Mouse (Mus musculus) gonadal fat pad, adult 2 months (tissue): ENCODE measurements around the gene Vps50. TPM values are rescaled to one million over a fixed set of nuclear protein-coding genes. Genes with fewer than 3 reads are reported as not detected.
"Not testable (repeated sequence)": the region's sequence is repeated elsewhere in the genome, so short reads cannot be mapped to it uniquely, and the experiment has no call there.

Experiments
- DNase-seq: peaks from one replicate; pipeline ENCODE4 v3.0.0-alpha.2; 2012; ENCODE audit warnings: low read depth
- polyA plus RNA-seq: library from polyadenylated mRNA; depleted of rRNA; stranded (reverse); fragments of >200 nt; gene quantifications from 2 replicates; pipeline ENCODE4 v1.2.3, GENCODE M21; 2012; rRNA removed

The Vps50 gene
- 5.4 and 6.3 TPM in 2 replicates for polyA plus RNA-seq

DNA sequence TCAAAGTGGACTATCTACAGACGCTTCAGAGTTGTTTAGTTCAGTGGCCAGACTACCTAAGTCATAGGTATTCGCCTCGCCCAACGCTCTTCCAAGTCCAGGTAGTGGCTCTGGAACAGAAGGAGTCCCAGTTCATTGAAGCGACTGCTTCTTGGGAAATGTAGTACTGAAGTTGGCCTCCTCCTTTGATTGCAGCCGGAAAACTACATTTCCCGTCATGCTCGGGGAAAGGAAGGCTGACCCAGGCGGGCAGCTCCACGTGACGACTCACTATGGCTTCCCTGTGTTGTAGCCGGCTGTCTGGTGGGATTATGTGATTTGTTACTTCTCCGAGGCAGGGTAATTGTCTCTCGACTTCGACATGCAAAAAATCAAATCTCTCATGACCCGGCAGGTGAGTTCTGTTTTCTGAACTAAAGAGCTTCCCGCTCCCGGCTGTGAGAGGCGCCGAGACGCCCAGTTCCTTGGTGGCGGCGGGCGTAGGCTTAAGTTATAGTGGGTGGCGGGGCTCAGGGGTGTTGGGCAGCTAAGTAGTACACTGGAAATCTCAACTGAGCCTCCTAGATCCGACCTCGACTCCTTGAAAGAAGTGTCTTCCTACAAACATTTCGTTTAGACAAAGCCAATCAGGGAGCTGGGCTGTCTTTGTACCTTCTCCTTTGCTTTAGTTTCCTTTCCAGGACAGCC is at the start of gene Vps50, which contains the start of gene Hepacam2:
Gene Vps50 (plus strand): TSS at position 221 of the 687 bp plus-strand sequence.
Gene Hepacam2 (minus strand): TSS at position 137 of the 687 bp plus-strand sequence.
- DNase-seq = peak; percentile 65

DNA sequence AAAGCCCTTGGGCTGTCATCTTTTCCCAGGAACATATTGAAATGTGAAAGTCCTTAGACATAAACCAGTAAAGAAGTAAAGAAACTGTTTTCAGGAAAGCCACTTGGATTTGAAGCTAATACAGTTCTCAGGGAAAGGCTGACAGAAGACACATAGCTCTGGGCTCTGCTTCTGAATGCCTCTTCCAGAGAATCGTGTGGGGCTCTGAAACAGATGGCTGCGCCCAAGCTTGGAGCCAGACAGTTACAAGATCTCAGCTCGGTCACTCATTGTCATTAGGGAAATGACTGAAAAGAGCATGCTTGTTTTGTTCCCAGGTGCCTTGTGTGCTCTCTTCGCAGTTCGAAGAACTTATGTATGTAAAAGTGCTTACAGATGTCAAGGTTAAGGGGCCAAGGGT is 43.8 kb upstream of the Vps50 start:
- DNase-seq = no peak

DNA sequence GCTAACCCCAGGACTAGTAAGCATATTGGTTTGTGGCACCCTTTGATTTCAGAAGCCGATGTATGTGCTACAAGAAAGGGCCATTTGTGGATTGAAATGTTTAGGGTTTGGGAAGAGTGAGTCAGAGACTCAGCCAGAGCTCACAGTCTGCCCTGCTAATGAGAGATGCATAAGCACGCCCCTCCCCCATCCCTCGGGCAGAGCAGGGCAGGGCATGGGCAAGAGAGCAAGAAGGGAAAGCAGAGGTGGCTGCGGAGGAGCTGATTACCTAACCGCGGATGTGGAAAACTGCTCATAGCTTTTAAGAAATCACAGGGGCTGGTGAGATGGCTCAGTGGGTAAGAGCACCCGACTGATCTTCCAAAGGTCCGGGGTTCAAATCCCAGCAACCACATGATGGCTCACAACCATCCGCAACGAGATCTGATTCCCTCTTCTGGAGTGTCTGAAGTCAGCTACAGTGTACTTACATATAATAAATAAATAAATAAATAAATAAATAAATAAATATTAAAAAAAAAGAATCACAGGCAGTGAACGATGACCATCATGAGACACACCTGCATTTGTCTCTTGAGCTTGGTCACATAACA is 42.1 kb upstream of the Vps50 start:
- no peak for DNase-seq

DNA sequence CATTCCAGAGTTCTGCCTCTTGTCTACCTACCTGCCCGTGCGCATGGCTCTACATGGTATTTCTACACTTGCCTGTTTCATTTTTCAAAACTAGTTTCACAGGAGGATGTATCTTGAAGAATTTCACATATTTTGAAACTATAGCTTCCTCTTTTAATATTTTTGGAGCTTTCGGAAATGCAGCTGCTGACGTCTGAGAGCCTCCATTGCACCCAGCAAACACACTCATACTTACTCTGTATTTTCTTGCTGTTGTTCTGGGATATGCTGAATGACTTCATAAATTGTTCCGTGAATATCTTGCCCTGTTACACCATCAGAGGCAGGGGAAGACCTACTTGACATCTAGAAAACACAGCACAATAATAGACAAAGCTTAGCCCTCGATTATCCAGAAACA is 35.2 kb upstream of the Vps50 start:
- DNase-seq = no peak

DNA sequence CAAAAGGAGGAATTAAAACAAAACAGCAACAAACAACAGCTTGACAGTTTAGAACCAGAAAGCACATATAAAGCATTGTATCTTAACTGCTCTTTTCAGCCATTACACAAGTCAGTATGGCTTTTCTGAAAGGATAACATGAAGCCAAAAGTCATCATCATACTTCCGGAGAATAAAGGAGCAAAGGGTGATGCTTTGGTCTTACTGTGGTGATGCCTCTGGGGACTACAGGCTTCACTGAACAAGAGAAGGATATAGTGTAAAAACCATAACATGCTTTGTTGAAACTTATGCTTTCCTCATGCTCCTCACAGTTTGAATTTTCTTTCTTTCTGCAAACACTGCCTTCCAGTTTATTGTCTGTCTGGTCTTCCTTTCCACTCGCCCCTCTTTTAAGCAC is 34.6 kb upstream of the Vps50 start:
- DNase-seq = no peak

DNA sequence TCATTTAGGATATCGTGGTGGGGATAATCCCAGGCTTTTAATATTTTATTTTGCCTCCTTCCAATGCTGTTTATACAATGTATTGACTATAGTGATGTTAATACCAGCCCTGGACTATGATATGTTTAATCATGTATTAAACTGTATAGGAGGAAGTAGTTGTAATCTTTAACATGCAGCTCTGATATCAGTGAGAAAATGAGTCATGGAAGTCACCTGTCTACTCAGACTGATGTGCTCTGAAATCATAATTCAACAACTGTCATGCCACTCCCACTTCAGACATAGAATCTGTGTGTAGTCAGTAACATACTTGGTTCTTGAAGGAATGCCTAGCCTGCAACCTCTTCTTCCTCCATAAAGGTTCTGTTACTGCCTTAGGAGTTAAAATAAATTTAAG is 29.6 kb upstream of the Vps50 start:
- DNase-seq = no peak

DNA sequence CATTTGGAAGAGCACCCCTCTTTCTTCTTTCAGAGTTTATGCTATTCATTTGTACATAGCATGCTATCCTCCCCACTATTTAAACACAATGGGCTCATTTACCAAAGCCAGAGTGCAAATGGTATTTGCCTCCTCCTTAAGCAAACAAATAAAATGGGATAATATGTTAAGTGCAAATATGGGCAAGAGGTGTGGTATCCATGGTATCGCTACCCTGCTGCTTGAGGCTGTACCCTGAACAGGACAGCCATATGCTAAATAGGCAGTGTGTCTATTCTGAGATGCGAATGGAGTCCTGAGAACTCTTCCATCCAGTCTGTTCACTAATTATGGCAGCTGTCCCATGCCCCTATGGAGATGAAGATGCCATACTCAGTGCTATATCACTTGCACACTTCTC is 27.5 kb upstream of the Vps50 start:
- DNase-seq = no peak

DNA sequence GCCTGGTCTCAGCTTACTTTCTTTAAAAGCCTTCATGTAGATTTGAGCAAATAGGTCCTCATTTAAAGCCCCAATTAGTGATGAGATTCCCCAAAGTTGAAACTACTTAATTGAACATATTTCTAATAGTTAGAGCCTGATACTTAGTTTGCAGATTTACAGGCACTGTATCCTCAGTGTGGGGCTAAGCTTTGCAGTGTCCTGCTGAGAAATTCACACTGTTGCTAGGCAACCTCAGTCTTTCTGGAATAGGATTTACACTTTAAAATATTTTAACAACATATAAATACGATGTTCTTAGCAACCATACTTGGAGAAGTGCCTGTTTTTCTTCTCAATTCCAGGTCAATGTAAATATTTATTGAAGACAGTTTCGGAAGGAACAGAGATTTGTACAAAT is 21.9 kb upstream of the Vps50 start:
- DNase-seq = no peak

DNA sequence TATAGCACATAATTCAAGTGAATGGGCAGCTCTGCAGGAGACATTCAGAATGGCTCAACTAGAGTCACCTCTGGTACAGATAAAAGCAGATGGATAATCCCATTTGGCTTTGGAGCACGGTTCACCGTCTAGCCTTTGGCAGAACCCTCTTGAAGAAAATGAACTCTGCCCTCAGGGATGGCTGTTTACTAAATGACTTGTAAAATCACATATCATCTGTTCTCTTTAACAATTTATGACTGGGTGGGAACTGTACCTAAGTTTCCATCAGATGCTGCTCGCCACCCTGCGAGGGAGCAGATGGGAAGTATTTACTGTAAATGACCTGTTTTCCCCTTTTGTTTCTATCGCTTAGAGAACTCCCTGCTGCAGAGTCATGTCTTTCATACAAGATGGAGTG is 18.3 kb upstream of the Vps50 start:
- DNase-seq = no peak

DNA sequence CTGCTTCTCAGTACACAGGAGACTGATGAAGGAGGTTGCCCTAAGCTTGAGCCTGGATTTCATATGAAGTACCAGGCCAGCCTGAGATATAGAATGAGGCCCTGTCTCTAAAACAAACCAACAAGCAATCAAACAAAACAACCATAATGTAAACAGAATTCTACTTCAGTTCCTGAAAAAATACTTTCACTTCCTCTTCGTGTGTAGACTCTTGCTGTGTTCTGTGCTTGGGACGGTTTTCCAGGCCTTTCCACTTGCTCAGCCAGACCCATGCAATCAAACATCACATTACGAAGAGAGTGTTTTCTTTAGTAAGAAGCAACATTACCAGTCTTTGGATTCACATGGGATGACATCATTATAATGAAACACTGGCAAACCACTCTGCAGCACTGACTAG is 16.5 kb upstream of the Vps50 start:
- no peak for DNase-seq

DNA sequence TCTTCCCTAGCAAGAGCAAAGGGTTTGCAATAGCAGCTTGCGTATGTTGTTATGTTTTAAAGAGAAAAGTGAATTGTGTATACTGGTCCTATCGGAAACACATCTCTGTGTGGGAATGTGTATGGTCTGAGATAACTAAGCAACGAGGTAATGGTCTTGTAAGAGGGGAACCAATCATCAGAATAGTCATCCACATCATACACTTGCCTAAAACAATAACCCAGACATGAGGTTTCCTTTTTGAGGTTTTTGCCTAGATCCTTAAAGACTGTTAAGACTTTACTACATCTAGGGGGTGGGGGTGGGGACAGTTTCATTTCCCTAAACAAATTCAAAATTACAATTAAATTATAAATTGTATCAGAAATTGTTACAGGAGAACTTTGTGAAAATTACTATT is 13.0 kb upstream of the Vps50 start:
- no peak for DNase-seq

DNA sequence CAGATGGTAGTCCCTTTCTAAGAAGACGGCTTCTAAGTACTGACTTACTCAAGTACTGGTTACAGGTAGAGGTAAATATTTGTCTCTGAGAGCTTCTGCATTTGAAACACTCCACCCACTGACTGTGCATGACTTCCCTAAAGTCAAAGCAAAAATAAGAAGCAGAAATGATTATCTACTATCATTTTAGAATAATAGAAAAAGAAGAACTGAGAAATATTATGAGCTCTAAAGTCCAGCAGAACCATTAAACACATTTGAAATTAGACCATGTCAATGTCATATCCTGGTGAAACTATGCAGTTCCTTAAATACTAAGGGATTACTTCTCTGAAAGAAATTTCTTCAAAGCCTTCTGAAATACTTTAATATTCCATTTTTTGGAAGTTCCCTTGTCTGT is 10.8 kb upstream of the Vps50 start:
- no peak for DNase-seq

DNA sequence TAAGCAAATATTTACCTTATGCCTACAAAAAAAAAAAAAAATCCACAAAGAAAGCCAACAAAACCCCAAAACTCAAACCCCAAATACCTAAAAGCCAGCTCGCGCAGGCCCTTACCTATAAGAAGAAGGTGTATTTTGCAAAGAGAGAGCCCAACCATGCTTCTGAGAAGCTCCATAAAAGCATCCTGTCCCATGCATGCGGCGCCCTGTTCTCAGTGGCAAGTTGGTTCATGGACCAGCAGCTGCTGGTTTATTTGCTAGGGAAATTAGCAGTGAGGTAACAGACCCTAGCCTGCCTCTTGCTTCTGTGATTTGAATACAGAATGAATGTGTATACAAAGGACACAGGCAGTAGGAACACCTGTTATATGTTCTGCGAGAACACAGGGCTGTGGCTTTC is 3.9 kb upstream of the Vps50 start:
- DNase-seq = no peak

DNA sequence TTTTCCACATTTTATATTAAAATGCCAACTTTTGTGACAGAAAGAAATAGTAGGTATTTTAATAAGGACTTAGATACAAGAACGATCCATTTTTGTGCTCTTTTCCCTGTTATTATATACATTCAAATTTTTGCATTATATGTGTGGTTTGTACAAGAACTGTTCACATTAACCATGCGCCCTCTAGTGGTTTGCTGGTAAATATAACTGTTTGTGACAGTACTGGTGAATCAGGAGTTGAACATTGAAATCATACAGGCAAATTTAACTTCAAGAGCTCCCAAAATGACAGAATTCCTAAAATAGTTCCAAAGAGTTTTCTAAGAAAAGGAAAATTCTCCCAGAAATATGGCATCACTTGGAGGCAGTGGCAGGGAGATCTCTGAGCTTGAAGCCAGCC is 2.0 kb upstream of the Vps50 start:
- DNase-seq = no peak

DNA sequence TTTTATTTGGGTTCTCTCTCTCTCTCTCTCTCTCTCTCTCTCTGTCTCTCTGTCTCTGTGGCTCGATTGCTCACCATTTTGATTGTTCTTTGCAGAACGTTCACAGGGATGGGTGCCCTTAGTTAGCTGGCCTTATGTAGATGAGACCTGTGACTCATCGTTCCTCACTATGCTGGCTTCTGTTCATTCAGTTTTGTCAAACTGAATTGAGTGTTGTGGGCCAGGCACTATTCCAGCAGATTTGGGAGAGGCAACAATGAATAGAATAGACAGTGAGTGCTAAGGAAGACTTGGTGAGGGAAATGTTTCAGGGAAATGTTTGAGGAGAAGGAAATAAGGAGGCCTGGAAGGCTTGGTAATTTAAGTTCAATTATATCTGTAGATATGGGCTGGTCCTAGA is 2.1 kb downstream of the Vps50 start:
- no peak for DNase-seq

DNA sequence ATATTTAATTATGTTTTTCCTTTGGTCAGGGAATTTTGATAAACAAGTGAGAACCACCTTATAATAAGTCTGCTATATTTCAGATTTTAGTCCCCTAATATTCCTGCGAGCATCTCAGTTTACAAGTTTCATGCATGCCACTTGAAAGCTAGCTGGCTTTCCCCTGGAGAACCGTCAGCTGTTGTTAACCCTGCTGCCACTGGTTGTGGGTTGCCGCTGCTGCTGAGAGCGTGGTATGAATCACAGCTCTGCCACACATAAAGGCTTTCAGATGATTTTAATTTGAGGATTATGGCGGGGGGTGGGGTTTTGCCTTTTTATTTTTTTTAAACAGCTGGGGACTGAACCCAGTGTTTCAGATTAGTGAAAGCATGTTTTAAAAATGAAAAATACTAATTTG is 7.1 kb downstream of the Vps50 start:
- no peak for DNase-seq

DNA sequence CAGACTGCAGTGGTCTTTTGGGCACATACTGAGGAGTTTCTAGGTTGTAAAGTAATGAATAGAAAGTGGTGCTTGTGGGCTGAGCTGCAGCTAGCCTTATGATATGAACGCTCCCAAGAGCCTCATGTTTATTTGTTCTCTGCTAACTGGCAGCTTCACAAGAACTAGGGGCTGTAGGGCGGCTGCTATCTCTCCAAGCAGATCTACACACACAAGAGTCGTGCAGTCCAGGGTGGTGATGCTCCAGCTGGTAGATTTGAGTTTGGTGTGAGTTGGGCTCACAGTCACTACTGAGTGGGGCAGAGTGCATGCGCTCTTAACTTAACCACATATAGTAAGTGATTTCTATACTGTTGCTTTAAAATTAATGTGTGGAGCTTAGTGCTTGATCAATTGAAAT is 8.9 kb downstream of the Vps50 start:
- DNase-seq = no peak

DNA sequence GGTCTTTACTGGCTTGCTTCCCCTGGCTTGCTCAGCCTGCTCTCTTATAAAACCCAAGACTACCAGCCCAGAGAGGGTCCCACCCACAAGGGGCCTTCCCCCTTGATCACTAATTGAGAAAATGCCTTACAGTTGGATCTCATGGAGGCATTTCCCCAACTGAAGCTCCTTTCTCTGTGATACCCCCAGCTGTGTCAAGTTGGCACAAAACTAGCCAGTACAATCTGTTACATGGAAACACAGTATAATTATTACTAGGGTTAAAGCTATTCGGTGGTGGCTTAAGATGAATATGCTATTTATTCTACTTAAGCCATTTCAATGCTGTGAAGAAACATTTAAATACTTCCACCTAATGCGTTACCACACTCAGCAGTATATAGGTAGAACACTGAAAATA is 10.0 kb downstream of the Vps50 start:
- DNase-seq = not testable (repeated sequence)

DNA sequence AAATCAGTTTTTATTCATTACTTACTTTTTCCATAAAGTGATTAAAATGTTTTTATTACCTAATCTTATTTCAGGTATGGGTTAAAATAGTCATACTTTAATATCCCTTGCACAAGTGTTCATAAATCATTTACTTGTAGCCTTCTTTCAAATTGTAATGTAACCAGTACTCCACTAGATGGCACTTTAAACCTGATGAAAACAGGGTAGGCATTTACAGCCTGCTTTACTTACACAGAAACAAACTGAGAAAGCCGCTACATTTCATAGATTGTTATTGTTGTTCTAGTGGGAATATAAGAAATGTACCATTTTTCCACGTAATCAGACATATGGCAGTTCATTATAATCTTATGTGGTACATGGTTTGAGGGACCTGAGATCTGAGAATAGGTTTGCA is 11.6 kb downstream of the Vps50 start:
- no peak for DNase-seq

DNA sequence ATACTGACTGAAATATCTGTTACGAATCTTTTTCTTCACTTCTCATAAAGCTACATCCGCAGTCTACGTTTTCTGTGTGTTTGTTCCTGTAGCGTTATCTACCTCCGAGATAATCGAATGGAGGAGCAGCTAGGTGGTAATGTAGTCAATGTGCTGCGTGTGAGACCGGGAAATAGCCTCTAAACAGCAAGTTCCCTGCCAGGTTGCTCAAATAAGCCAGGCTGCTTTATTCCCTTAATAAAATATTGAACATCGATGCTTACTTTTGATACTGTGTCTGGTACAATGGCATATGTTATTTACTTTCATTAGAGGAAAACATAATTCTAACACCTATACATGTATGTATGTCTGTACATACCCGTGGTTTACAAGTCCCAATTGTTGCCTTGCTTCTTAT is 12.9 kb downstream of the Vps50 start:
- no peak for DNase-seq

DNA sequence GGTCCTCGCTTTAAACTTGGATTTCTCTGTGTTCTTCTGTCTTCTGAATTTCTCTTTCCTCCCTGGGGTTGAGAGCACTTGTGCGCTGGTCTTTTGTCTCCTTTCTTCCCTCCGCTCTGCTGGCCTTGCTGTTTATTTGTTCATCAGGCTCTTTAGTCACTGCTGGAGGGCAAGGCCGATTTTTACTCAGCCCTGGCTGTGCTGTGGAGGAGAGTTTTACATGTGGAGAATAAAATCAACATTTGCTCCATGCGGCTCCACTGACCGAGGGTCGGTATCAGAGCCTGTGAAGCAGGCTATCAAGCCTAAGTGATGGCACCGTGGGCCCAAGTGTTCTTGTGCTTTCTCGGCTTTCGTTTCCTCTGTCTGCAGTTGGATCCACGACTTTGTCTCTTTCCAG is 13.4 kb downstream of the Vps50 start:
- no peak for DNase-seq

DNA sequence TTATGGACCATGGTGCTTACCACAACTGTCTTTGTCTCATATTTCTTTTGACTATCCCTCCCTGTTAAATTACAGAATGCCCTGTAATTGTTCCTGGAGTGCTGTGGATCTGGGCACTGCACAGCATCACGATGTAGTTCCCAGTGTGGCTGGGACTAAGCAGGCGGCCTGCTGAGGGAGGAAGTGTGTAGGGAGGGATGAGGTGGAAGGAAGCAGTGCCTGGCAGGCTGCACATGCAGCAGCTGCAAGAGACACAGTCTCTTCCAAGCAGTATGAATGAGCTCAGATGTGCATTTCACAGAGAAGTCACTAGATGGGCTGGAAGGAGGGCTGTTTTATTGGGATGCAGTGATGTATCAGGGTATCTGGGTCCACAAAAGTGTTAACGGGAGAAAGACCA is 14.4 kb downstream of the Vps50 start:
- no peak for DNase-seq

DNA sequence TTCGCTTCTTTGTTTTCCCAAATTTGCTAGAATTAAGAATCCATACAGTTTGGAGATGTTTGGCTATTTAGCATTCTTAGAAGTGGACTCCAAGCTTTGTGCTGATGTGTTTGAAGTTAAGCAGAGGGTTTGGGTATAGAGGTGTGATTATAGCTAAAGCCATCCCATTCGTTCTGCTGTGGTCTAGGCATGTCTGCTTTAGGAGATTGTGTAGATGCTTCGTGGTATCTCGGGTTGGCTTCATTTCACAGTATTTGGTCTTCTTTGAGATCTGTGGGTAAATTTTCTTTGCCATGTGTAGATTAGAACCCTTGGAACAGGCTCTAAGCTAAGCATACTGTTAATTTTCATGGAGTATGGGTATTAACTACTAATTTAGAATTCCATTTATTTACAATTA is 30.0 kb downstream of the Vps50 start:
- DNase-seq = no peak

DNA sequence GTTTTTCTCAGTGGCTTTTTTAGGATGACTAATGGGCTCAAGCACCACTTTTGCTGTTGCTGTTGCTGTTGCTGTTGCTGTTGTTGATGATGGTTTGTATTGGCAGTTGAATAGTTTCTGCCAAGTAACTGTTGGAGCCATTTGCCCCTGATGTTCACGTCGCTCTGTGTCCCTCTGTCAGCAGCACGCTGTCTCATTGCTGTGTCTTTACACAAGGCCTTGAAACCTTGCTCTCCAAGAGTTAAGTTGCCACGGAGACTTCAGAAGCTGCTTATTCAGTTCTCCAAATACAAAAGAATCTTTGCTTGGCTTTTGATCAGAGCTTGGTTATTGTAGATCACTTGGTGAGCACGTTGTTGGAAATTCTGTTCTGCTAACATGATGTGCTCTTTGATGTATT is 33.3 kb downstream of the Vps50 start:
- no peak for DNase-seq
